Mouse (Mus musculus): ENCODE results near the gene Rpl36.

Gene Rpl36

GRCm38 (mm10) chr17:56654771-56655170 lies 41.6 kb downstream of the Rpl36 start:
- DNase-seq (ENCODE audit: low spot score), result no peak

- no peak for DNase-seq (ENCODE audit: low spot score)
Measured at GRCm38 (mm10) chr17:56655311-56655710, 42.1 kb downstream of the Rpl36 start.

- DNase-seq (ENCODE audit: low spot score), result no peak
Measured at GRCm38 (mm10) chr17:56656171-56656570, 43.0 kb downstream of the Rpl36 start.

GRCm38 (mm10) chr17:56663659-56664058 lies 50.4 kb downstream of the Rpl36 start:
- DNase-seq (ENCODE audit: low spot score), result no peak
